Mouse (Mus musculus) activated CD4-positive, CD25-positive, alpha-beta regulatory T cell (primary cell): Measurements from ENCODE around the gene Olfr1270. TPM values are rescaled to one million over a fixed set of nuclear protein-coding genes. Genes with fewer than 3 reads are reported as not detected.

Experiments
- polyA plus RNA-seq, 2 experiments: library from polyadenylated mRNA; unstranded; fragments of 100-300 nt; shearing (Covaris generic); gene quantifications; one replicate each; pipeline ENCODE4 v1.2.1; 2017

The Olfr1270 gene
- not detected for polyA plus RNA-seq

GRCm38 (mm10) chr2:90152991-90153390 is at the start of gene Olfr1270:
Olfr1270 (minus strand) TSS chr2:90153091.

GRCm38 (mm10) chr2:90142196-90142595 is 10.7 kb downstream of the Olfr1270 start, which contains the start of gene Olfr32:
Olfr32 (minus strand) TSS chr2:90142296.

GRCm38 (mm10) chr2:90121312-90121711 is 31.6 kb downstream of the Olfr1270 start, which contains the start of gene Olfr1269:
Olfr1269 (minus strand) TSS chr2:90121412.

Other genes starting within 250 kb of the Olfr1270 start
- gene Olfr1258, start 225.8 kb downstream of the Olfr1270 start, polyA plus RNA-seq = not detected
- not detected for gene Olfr1259, start 204.4 kb downstream of the Olfr1270 start, polyA plus RNA-seq
- under 1 TPM in 1 of 2 experiments, not detected in 1; 0.04 TPM for gene Olfr1260, start 178.8 kb downstream of the Olfr1270 start, polyA plus RNA-seq
- gene Olfr1261, start 161.9 kb downstream of the Olfr1270 start, polyA plus RNA-seq = not detected
- gene Olfr1262, start 152.9 kb downstream of the Olfr1270 start, polyA plus RNA-seq = not detected
- not detected for gene Olfr1263, start 141.0 kb downstream of the Olfr1270 start, polyA plus RNA-seq
- gene Olfr1264, start 127.5 kb downstream of the Olfr1270 start, polyA plus RNA-seq = not detected
- not detected for gene Olfr1265, start 117.8 kb downstream of the Olfr1270 start, polyA plus RNA-seq
- not detected for gene Olfr140, start 89.5 kb downstream of the Olfr1270 start, polyA plus RNA-seq
- under 1 TPM; 0.16 to 0.17 TPM for gene Olfr1269, start 31.7 kb downstream of the Olfr1270 start, polyA plus RNA-seq
- gene Olfr32, start 10.8 kb downstream of the Olfr1270 start, polyA plus RNA-seq = under 1 TPM in 1 of 2 experiments, not detected in 1; 0.29 TPM
- under 1 TPM in 1 of 2 experiments, not detected in 1; 0.07 TPM for gene Olfr1506, start 71.4 kb upstream of the Olfr1270 start, polyA plus RNA-seq
- under 1 TPM in 1 of 2 experiments, not detected in 1; 0.12 TPM for gene Olfr142, start 104.5 kb upstream of the Olfr1270 start, polyA plus RNA-seq
- gene Olfr1271, start 117.9 kb upstream of the Olfr1270 start, polyA plus RNA-seq = under 1 TPM in 1 of 2 experiments, not detected in 1; 0.31 TPM
- not detected for gene Olfr1272, start 139.8 kb upstream of the Olfr1270 start, polyA plus RNA-seq
- not detected for gene Gm13769, start 169.1 kb upstream of the Olfr1270 start, polyA plus RNA-seq
- under 1 TPM in 1 of 2 experiments, not detected in 1; 0.14 TPM for gene Olfr1274-ps, start 245.6 kb upstream of the Olfr1270 start, polyA plus RNA-seq